Mouse (Mus musculus) gastrocnemius, postnatal 25 days (tissue): Measurements from ENCODE around the gene Mt4. TPM values are rescaled to one million over a fixed set of nuclear protein-coding genes. Genes with fewer than 3 reads are reported as not detected.
"Not testable (repeated sequence)": the region's sequence is repeated elsewhere in the genome, so short reads cannot be mapped to it uniquely, and the experiment has no call there.

Experiments used
- DNase-seq: peaks from one replicate; pipeline ENCODE4 v3.0.0; 2022
- total RNA-seq, 2 experiments: library from RNA; stranded (reverse); gene quantifications; 1 replicate in 1 of 2; 2 replicates in 1 of 2; pipeline ENCODE4 v1.2.3; 2021

The Mt4 gene
- total RNA-seq, 2 experiments from 2014 or later, result not detected

- no peak for DNase-seq
Observed at GRCm38 (mm10) chr8:94135556-94135955, 1.4 kb upstream of the Mt4 start.

- DNase-seq, result no peak
Observed at GRCm38 (mm10) chr8:94136192-94136591, 805 bp upstream of the Mt4 start.

GRCm38 (mm10) chr8:94140266-94140795 is 3.3 kb downstream of the Mt4 start:
- peak; percentile 57 for DNase-seq

- DNase-seq, result no peak
Observed at GRCm38 (mm10) chr8:94148236-94148635, 11.2 kb downstream of the Mt4 start.

GRCm38 (mm10) chr8:94150925-94151324 is 13.9 kb downstream of the Mt4 start:
- DNase-seq, result no peak

DNA sequence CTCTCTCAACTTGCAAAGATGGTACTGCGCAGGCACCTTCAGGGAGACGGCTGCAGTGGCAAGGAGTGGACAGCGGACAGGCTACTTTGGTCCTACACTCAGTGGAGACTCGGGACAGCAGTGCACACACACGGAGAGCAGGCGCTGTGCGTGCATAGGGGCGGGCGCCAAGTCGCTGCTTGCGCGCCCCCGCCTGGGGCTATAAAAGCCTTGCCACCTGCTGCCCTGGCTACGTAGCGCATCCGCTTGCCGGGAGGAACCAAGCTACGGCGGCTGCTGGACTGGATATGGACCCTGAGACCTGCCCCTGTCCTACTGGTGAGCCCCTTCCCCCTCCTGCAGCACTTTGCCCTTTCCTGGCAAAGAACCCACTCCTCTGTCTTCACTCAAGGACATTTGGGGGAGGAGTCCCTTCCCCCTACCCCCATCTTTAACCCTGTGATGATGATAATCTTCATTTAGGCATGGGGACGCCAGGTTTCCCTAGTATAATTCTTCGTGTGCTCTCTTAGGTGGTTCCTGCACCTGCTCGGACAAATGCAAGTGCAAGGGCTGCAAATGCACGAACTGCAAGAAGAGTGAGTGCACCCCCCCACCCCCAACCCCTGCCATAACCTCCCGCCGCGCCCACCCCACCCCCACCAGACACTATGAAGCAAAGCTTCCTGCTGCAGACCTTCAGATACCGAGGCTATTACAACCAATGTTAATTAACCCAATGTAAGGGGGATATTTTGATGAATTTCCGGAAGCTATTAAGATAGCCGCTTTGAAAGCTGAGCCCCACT is 15.7 kb downstream of the Mt4 start, which contains the start of gene Mt3:
Mt3 (plus strand) TSS at position 95 of the 788 bp plus-strand sequence.
- peak; percentile 39 for DNase-seq

DNA sequence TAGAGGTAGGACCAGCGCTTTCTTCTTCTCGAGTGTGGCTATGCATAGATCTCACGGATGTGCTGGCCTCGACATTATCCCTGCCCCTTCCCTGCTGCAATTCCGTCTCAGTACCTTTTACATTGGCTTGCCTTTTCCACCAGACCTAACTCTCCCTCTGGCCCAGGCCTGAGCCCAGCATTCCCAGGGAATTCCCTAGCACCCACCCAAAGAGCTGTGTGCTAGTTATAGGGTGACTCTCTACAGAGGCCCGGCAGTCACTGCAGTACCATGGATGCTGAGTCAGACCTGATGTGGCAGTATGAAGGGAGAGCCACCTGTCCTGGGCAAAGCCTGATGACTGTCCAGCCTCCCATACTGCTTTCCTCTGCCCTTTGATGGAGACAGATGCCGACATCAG is 16.5 kb downstream of the Mt4 start:
- DNase-seq, result no peak

GRCm38 (mm10) chr8:94154537-94154936 is 17.5 kb downstream of the Mt4 start:
- DNase-seq, result no peak

DNA sequence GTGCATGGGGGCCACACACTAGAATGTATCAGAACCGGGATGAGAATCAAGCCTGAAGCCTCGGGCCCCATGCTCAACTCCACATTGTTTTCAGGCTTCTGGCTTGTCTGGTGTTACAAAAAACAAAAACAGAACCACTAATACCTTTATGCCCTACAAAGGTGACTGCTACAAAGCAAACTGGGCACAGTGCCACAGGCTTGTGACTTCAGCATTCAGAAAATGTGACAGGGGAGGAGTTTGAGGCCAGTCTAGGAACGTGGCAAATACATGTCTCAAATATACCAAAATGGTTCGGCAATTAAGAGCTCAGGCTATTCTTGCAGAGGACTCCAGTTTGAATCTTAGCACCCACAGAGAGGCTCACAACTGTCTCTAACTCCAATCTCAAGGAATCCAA is 19.1 kb downstream of the Mt4 start:
- no peak for DNase-seq

GRCm38 (mm10) chr8:94165772-94166171 is 28.8 kb downstream of the Mt4 start:
- DNase-seq, result not testable (repeated sequence)

DNA sequence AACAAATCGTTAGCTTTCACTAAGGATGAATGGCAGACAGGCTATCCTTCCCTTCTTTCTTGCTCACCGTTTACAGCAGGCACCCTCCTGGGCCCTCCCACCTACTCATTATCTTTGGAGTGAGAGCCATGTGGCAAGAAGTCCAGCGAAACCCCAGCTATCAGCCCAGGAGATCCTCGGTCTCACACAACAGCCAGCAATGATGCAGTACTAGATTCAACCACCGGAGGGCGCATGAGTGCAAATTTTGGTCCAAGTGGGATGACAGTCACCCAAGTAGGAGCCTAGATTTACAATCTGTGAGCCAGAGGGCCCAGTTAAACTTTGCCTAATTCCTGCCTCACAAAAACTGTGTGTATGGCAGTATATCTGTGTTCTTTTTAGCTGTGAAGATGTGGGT is 30.2 kb downstream of the Mt4 start:
- DNase-seq, result peak; percentile 73

- DNase-seq, result no peak
Observed at GRCm38 (mm10) chr8:94169547-94169946, 32.5 kb downstream of the Mt4 start.

DNA sequence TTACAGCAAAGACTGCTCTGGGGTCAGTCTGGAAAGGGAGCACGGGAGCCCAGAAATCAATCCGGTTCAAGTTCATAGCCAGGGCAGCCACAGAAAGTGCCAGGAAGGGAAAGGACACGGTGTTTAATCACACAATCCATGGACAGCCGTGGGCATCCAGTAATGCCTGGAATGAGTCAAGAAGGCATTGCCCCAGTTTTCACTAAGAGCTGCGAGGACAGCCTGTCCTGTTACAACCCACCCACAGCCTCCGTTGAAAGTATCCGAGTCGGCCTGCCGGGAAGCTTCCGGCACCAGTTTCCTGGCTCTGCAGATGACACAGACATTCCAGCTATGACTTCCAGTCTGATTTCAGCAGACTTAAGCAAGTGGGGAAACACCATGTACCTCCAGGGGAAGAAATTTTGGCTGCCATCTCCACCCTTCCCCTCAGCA is 34.3 kb downstream of the Mt4 start:
- DNase-seq, result peak; percentile 83

DNA sequence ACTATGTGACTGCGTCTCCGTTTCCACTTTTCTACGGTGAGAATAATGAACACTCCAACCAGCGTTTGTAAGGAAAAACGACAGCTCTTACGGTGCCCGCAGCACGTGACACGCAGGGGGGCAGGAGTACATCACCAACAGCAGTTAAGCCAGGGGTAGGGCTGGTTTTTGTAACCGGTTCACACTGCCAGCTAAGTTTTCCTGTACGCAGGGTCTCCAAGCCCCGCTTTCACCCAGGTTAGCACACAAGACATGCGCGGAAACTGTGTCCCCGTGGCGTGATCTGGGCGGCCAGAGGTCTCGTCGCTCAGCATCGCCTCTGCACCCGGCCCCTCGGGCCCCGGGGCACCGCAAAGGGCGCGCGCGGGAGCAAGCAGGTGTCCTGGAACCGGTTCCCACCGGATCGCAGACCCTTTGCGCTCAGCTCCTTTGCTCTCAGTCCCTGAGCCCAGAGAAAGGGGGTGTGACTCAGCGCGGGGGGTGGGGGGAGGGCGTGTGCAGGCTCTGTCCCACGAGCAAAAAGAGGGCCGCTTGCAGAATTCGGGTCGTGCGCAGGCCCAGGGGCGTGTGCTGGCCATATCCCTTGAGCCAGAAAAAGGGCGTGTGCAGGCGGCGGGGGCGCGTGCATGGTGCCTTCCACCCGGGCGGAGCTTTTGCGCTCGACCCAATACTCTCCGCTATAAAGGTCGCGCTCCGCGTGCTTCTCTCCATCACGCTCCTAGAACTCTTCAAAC is 35.2 kb downstream of the Mt4 start, which contains the start of gene Mt2:
Mt2 (plus strand) TSS at position 590 of the 734 bp plus-strand sequence.
- DNase-seq, result peak; percentile 83

GRCm38 (mm10) chr8:94172809-94173732 is 36.1 kb downstream of the Mt4 start:
- DNase-seq, result no peak

- DNase-seq, result no peak
Observed at GRCm38 (mm10) chr8:94173848-94174403, 36.9 kb downstream of the Mt4 start.

DNA sequence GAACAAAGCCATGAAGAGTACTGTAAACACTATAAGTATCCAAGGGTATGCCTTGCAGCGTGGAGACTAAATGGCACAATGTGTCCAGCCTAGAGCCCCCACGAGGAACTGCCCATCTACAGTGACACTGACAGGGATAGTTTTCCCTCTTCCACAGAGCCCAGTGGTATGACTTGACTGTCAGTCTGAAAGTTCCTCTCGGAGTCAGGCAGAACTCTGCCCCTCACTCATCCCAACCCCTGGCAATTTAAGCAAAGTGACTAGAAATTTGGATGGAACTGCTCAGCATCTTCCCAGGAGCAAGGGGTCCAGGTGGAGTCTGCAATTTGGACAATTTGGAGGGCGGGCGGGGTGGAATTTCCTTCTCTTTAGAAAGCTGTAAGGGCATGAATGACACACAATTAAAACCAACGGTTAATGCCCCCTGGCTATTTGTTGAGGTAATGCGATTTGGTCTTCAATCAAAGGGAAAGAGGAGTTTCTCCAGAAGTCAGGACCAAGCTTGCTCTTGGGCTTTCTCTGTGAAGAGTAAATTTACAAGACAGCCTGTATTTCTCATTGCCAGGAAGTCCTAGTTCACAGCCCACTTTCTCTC is 37.7 kb downstream of the Mt4 start:
- DNase-seq, result no peak

- DNase-seq, result no peak
Observed at GRCm38 (mm10) chr8:94177716-94178390, 40.9 kb downstream of the Mt4 start.

GRCm38 (mm10) chr8:94178857-94179712 is 42.1 kb downstream of the Mt4 start, which contains the start of gene Mt1:
Mt1 (plus strand) TSS chr8:94179082.
- peak; percentile 95 for DNase-seq
